Mouse (Mus musculus): ENCODE measurements around the gene Nup50. TPM values are rescaled to one million over a fixed set of nuclear protein-coding genes. Genes with fewer than 3 reads are reported as not detected.
"Not testable (repeated sequence)": the region's sequence is repeated elsewhere in the genome, so short reads cannot be mapped to it uniquely, and the experiment has no call there.

Nup50 gene
- polyA plus RNA-seq (2015; fragmentation: Nextera tagmentation; extraction: Ambion mirVana): 22.5 and 24.4 TPM in 2 replicates

- peaks cover 8% of the 10 kb centered on the region for H3K36me3 ChIP-seq (ENCODE audit: control insufficient read depth, insufficient read depth, low read length)
- peak within 1 kb of the TSS; percentile 98 for H3K4me2 ChIP-seq (ENCODE audit: low read length)
- under 1% methylated on average over 59 of the region's 60 CpGs for WGBS
- peak within 1 kb of the TSS; percentile 94 for H3K4me3 ChIP-seq (ENCODE audit: low read length)
- peak; percentile 94 for ATAC-seq
- H3K9ac ChIP-seq (ENCODE audit: low read depth, low read length): peak within 1 kb of the TSS; percentile 98
- H3K9me3 ChIP-seq (ENCODE audit: control insufficient read depth, low read length): no peaks in the 10 kb centered on the region
- peak within 1 kb of the TSS; percentile 95 for H3K27ac ChIP-seq (ENCODE audit: low read depth, low read length)
- H3K27me3 ChIP-seq (replicated peaks; ENCODE audit: control insufficient read depth, insufficient read depth, low read length): no peaks in the 10 kb centered on the region
- H3K4me1 ChIP-seq (ENCODE audit: control insufficient read depth, insufficient read depth, low read depth, low read length): peaks cover 27% of the 10 kb centered on the region
Measured at GRCm38 (mm10) chr15:84922884-84923507, at the start of gene Nup50. Nup50 (plus strand) TSS chr15:84923411.

GRCm38 (mm10) chr15:84873867-84874266 is 49.3 kb upstream of the Nup50 start:
- no peak overlapping the region for H3K4me3 ChIP-seq (ENCODE audit: low read length)
- no peak for ATAC-seq
- H3K4me2 ChIP-seq (ENCODE audit: low read length): no peak overlapping the region
- no peaks in the 10 kb centered on the region for H3K36me3 ChIP-seq (ENCODE audit: control insufficient read depth, insufficient read depth, low read length)
- H3K9ac ChIP-seq (ENCODE audit: low read depth, low read length): no peak overlapping the region
- no peaks in the 10 kb centered on the region for H3K4me1 ChIP-seq (ENCODE audit: control insufficient read depth, insufficient read depth, low read depth, low read length)
- no peak overlapping the region for H3K27ac ChIP-seq (ENCODE audit: low read depth, low read length)
- WGBS: 88% methylated on average over 4 of the region's 4 CpGs
- no peaks in the 10 kb centered on the region; the same call in 1 of the 2 replicates for H3K9me3 ChIP-seq (ENCODE audit: control insufficient read depth, low read length)
- H3K27me3 ChIP-seq (replicated peaks; ENCODE audit: control insufficient read depth, insufficient read depth, low read length): no peaks in the 10 kb centered on the region

GRCm38 (mm10) chr15:84877029-84877815 is 46.0 kb upstream of the Nup50 start:
- ATAC-seq: no peak
- Histone ChIP-seq H3K4me2 (ENCODE audit: low read length) (no peak overlapping the region), H3K36me3 (ENCODE audit: control insufficient read depth, insufficient read depth, low read length) (no peaks in the 10 kb centered on the region), H3K9ac (ENCODE audit: low read depth, low read length) (no peak overlapping the region), H3K27me3 (replicated peaks; ENCODE audit: control insufficient read depth, insufficient read depth, low read length) (no peaks in the 10 kb centered on the region), H3K4me3 (ENCODE audit: low read length) (no peak overlapping the region), H3K4me1 (ENCODE audit: control insufficient read depth, insufficient read depth, low read depth, low read length) (no peaks in the 10 kb centered on the region), H3K27ac (ENCODE audit: low read depth, low read length) (no peak overlapping the region), H3K9me3 (ENCODE audit: control insufficient read depth, low read length) (no peaks in the 10 kb centered on the region)
- WGBS: 86% methylated on average over 12 of the region's 12 CpGs

GRCm38 (mm10) chr15:84888066-84888465 is 35.1 kb upstream of the Nup50 start:
- ATAC-seq: no peak
- Histone ChIP-seq H3K27me3 (replicated peaks; ENCODE audit: control insufficient read depth, insufficient read depth, low read length) (no peaks in the 10 kb centered on the region), H3K27ac (ENCODE audit: low read depth, low read length) (no peak overlapping the region), H3K4me3 (ENCODE audit: low read length) (no peak overlapping the region), H3K9ac (ENCODE audit: low read depth, low read length) (no peak overlapping the region), H3K4me1 (ENCODE audit: control insufficient read depth, insufficient read depth, low read depth, low read length) (no peaks in the 10 kb centered on the region), H3K9me3 (ENCODE audit: control insufficient read depth, low read length) (no peaks in the 10 kb centered on the region), H3K36me3 (ENCODE audit: control insufficient read depth, insufficient read depth, low read length) (no peaks in the 10 kb centered on the region), H3K4me2 (ENCODE audit: low read length) (no peak overlapping the region)
- WGBS: 48% methylated on average over 12 of the region's 12 CpGs

- no peak overlapping the region for H3K4me3 ChIP-seq (ENCODE audit: low read length)
- H3K9me3 ChIP-seq (ENCODE audit: control insufficient read depth, low read length): no peaks in the 10 kb centered on the region
- H3K27me3 ChIP-seq (replicated peaks; ENCODE audit: control insufficient read depth, insufficient read depth, low read length): no peaks in the 10 kb centered on the region
- WGBS: 58% methylated on average over 3 of the region's 3 CpGs
- H3K4me1 ChIP-seq (ENCODE audit: control insufficient read depth, insufficient read depth, low read depth, low read length): no peaks in the 10 kb centered on the region
- H3K9ac ChIP-seq (ENCODE audit: low read depth, low read length): no peak overlapping the region
- H3K36me3 ChIP-seq (ENCODE audit: control insufficient read depth, insufficient read depth, low read length): no peaks in the 10 kb centered on the region
- no peak for ATAC-seq
- no peak overlapping the region for H3K4me2 ChIP-seq (ENCODE audit: low read length)
- no peak overlapping the region for H3K27ac ChIP-seq (ENCODE audit: low read depth, low read length)
Measured at GRCm38 (mm10) chr15:84891246-84891645, 32.0 kb upstream of the Nup50 start.

GRCm38 (mm10) chr15:84891658-84892057 is 31.6 kb upstream of the Nup50 start:
- Histone ChIP-seq H3K4me3 (ENCODE audit: low read length) (no peak overlapping the region), H3K4me1 (ENCODE audit: control insufficient read depth, insufficient read depth, low read depth, low read length) (no peaks in the 10 kb centered on the region), H3K4me2 (ENCODE audit: low read length) (no peak overlapping the region), H3K9me3 (ENCODE audit: control insufficient read depth, low read length) (no peaks in the 10 kb centered on the region), H3K27ac (ENCODE audit: low read depth, low read length) (no peak overlapping the region), H3K27me3 (replicated peaks; ENCODE audit: control insufficient read depth, insufficient read depth, low read length) (no peaks in the 10 kb centered on the region), H3K36me3 (ENCODE audit: control insufficient read depth, insufficient read depth, low read length) (no peaks in the 10 kb centered on the region), H3K9ac (ENCODE audit: low read depth, low read length) (no peak overlapping the region)
- WGBS: 3% methylated on average over 3 of the region's 3 CpGs
- ATAC-seq: peak; percentile 72; the same call in 1 of the 2 replicates

GRCm38 (mm10) chr15:84896216-84896615 is 27.0 kb upstream of the Nup50 start:
- WGBS: 66% methylated on average over 10 of the region's 10 CpGs
- H3K36me3 ChIP-seq (ENCODE audit: control insufficient read depth, insufficient read depth, low read length); H3K27me3 ChIP-seq (replicated peaks; ENCODE audit: control insufficient read depth, insufficient read depth, low read length); H3K27ac ChIP-seq (ENCODE audit: low read depth, low read length); H3K9me3 ChIP-seq (ENCODE audit: control insufficient read depth, low read length); ATAC-seq; H3K4me2 ChIP-seq (ENCODE audit: low read length); H3K9ac ChIP-seq (ENCODE audit: low read depth, low read length); H3K4me3 ChIP-seq (ENCODE audit: low read length): not testable (repeated sequence)
- peaks cover 11% of the 10 kb centered on the region for H3K4me1 ChIP-seq (ENCODE audit: control insufficient read depth, insufficient read depth, low read depth, low read length)

- no peak for ATAC-seq
- H3K27ac ChIP-seq (ENCODE audit: low read depth, low read length): no peak overlapping the region
- H3K27me3 ChIP-seq (replicated peaks; ENCODE audit: control insufficient read depth, insufficient read depth, low read length): no peaks in the 10 kb centered on the region
- no peak overlapping the region for H3K9ac ChIP-seq (ENCODE audit: low read depth, low read length)
- 69% methylated on average over 1 of the region's 1 CpGs for whole genome bisulfite sequencing
- no peaks in the 10 kb centered on the region for H3K36me3 ChIP-seq (ENCODE audit: control insufficient read depth, insufficient read depth, low read length)
- H3K4me2 ChIP-seq (ENCODE audit: low read length): no peak overlapping the region
- H3K9me3 ChIP-seq (ENCODE audit: control insufficient read depth, low read length): no peaks in the 10 kb centered on the region
- H3K4me3 ChIP-seq (ENCODE audit: low read length): no peak overlapping the region
- peaks cover 11% of the 10 kb centered on the region for H3K4me1 ChIP-seq (ENCODE audit: control insufficient read depth, insufficient read depth, low read depth, low read length)
Measured at GRCm38 (mm10) chr15:84896664-84897063, 26.5 kb upstream of the Nup50 start.

- 18% methylated on average over 7 of the region's 7 CpGs for WGBS
- peak overlapping the region; percentile 28 for H3K4me2 ChIP-seq (ENCODE audit: low read length)
- H3K27ac ChIP-seq (ENCODE audit: low read depth, low read length): no peak overlapping the region
- H3K4me3 ChIP-seq (ENCODE audit: low read length): no peak overlapping the region; the same call in 1 of the 2 replicates
- H3K36me3 ChIP-seq (ENCODE audit: control insufficient read depth, insufficient read depth, low read length): no peaks in the 10 kb centered on the region
- ATAC-seq: peak; percentile 88
- H3K9me3 ChIP-seq (ENCODE audit: control insufficient read depth, low read length): no peaks in the 10 kb centered on the region
- H3K9ac ChIP-seq (ENCODE audit: low read depth, low read length): 0 out of 2 replicates have a peak overlapping the region, but pooled peaks have one; percentile 7
- no peaks in the 10 kb centered on the region for H3K27me3 ChIP-seq (replicated peaks; ENCODE audit: control insufficient read depth, insufficient read depth, low read length)
- peaks cover 11% of the 10 kb centered on the region for H3K4me1 ChIP-seq (ENCODE audit: control insufficient read depth, insufficient read depth, low read depth, low read length)
Measured at GRCm38 (mm10) chr15:84898077-84898476, 25.1 kb upstream of the Nup50 start.
